Mouse (Mus musculus) hindlimb bud, embryonic 11.5 days (tissue): ENCODE data around the gene Kdelc1.

ENCODE experiments used
- DNase-seq: peaks from one replicate; pipeline ENCODE4 v3.0.0-alpha.2; 2012; ENCODE audit warnings: low read depth, low spot score; ENCODE audit errors: extremely low spot score

The Kdelc1 gene

DNA sequence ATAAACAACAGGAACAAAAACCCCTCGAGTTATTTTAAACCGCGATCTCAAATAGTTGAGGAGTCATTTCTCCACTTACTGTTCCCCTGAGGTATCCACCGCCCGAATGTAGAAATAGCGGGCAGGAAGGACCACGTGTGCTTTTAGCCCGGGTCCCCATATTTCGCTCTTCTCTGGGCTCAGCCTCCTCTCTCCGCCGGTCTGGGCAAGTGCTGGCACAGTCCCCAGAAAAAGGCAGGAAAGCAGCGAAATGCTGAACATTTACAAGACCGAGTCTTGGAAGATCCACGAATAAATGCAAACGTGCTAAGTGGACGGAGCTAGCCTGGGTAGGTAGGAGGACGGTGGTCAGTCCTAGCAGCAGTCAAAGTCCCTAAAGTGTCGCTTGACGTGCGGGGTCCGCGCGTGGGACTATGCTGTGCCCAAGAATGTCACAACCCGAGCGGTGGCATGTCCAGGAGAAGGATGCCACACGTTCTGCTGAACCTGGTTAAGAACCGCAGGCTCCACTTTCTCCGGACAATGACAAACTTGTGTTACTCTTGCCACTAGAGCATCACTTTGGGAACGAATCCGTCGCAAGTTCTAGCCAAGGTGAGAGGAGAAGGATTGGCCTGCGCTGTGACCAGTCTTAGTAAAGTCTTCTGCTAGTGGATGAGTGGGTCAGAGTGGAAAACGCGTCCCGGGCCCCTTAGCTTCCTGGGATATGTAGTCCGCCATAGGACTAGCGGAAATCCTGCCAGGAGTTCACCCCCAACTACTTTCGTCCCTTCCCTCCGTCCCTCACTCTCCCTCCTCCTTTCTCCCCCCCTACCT is at the start of gene Kdelc1, which contains the start of gene Bivm:
TSS of gene Kdelc1 (minus strand) at position 570 of the 816 bp plus-strand sequence.
TSS of gene Bivm (plus strand) at position 719 of the 816 bp plus-strand sequence.
- DNase-seq, result peak; percentile 89

GRCm38 (mm10) chr1:44167859-44168383 is 49.3 kb upstream of the Kdelc1 start:
- no peak for DNase-seq

GRCm38 (mm10) chr1:44162389-44162788 is 43.8 kb upstream of the Kdelc1 start:
- no peak for DNase-seq

DNA sequence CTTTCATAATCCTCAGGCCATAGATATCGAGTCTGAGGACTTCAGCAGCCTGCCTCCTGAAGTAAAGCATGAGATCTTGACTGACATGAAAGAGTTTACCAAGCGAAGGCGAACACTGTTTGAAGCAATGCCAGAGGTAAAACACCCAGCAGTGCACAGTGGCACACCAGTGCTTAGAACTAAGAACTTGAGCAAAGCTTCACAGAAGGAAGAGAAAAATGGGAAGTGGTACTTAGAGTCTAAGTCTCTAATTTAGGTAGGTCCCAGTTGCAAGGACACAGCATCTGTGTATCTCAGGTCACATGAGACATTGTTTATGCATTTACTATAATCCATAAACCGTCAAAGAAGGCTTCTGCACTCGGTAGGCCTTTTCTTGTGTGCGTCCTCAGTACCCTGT is 43.2 kb upstream of the Kdelc1 start:
- no peak for DNase-seq

- DNase-seq, result no peak
These were observed 39.7 kb upstream of the Kdelc1 start for GRCm38 (mm10) chr1:44158317-44158716.

GRCm38 (mm10) chr1:44155287-44155686 is 36.7 kb upstream of the Kdelc1 start:
- no peak for DNase-seq

- DNase-seq, result peak; percentile 37
These were observed 30.1 kb upstream of the Kdelc1 start for GRCm38 (mm10) chr1:44148706-44149105.

DNA sequence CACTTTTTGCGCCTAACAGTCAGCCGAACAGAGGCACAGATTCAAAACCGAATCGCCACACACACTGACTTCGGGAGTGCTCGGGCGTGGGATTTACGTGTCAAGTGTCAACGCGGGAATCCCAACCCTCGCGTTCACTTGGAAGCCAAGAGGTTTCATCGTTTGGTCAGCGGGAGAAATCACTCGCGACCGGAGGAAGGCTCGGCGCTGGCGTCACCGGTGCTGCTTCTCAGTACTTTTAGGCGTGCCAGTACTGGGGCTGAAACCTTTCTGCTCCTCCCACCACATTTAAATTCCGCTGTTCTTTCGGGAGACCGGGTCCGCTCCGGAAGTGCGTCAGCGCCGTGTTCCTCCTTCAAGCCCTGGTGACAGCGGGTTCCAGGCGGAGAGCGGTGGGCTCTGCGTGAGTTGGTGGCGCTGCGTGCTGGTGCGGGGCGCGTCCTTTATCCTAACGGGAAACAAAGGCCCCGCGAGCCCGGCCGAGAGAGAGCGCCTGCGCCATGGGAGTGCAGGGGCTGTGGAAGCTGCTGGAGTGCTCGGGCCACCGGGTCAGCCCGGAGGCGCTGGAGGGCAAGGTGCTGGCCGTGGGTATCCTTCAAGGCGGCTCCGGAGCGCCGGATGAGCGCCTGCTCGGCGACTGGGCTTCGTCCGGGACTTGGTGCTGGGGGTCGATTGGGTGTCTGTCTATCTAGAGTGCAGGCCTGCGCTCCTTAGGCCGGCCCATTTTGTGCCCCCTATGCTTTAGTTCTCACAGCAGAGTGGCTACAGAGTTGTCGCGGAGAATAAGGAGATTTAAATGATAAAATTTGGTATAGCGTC is 29.2 kb upstream of the Kdelc1 start, which contains the start of gene Ercc5:
TSS of gene Ercc5 (plus strand) at position 182 of the 819 bp plus-strand sequence.
- peak; percentile 68 for DNase-seq

DNA sequence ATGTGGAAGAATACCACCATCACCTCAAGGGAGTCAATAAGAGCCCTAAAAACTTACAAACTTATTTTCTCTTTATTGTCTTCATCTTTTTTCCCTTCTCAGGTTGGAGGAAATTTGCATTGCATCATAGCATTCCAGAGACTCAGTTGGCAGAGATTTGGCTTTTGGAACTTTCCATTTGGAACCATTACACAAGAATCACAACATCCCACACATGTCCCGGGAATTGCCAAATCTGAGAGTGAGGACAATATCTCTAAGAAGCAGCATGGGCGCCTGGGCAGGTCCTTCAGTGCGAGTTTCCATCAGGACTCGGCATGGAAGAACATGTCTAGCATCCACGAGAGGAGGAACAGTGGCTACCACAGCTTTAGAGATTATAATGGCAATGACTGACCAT is 24.1 kb upstream of the Kdelc1 start:
- DNase-seq, result no peak

DNA sequence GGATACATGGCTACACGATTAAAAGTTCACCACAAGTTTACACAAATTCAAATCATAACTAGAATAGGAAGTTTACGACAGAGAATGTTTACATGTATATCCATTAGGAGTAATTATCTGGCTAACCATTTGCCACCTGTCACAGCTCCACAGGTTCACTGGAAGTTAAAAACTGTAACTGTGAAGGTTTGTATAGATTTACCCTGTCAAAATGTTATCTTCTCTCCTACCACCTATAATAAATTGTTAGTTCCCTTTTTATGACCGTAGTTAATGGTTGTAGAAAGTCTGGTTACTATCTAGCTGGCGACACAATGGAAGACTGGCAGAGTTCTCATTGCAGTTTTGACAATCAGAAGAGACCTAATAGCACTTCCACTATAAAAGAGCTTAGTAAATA is 21.6 kb upstream of the Kdelc1 start:
- DNase-seq, result no peak

- no peak for DNase-seq
These were observed 11.4 kb upstream of the Kdelc1 start for GRCm38 (mm10) chr1:44129929-44130581.

- no peak for DNase-seq
These were observed 7.0 kb upstream of the Kdelc1 start for GRCm38 (mm10) chr1:44125590-44125989.

DNA sequence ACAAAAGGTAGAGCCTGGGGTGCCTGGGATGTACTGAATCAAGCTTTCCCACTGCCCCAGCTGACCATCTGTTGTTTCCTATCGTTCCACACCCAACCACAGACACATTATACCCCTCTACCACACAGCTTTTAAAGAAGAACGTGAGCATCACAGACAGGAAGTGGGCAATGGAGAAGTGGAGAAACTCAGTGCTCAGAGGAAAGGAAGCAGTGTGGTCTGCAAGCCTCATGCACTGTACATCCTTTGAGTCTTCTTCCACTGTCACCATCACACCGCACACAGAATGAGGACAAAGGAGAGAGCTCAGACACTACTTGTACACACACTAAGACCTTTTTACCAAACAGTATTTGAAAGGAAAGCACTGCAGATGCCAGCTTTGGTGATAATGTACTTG is 3.6 kb upstream of the Kdelc1 start:
- DNase-seq, result no peak

DNA sequence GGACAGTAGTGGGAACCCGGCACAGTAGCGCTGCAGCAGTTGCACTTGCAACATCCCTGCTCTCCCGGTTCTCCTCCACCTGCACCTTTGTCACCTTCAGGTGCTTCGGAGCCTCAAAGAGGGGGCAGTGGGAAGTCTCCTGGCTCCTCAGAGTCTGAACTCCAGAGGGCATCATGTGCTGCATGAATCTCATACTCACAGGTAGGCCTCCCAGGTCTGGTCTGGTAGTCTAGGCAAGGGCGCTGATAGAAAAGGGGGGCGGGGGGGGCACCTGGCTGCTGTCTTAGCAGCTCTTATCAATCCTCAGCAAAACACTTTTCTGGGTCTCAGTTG is 1.4 kb upstream of the Kdelc1 start:
- DNase-seq, result no peak

DNA sequence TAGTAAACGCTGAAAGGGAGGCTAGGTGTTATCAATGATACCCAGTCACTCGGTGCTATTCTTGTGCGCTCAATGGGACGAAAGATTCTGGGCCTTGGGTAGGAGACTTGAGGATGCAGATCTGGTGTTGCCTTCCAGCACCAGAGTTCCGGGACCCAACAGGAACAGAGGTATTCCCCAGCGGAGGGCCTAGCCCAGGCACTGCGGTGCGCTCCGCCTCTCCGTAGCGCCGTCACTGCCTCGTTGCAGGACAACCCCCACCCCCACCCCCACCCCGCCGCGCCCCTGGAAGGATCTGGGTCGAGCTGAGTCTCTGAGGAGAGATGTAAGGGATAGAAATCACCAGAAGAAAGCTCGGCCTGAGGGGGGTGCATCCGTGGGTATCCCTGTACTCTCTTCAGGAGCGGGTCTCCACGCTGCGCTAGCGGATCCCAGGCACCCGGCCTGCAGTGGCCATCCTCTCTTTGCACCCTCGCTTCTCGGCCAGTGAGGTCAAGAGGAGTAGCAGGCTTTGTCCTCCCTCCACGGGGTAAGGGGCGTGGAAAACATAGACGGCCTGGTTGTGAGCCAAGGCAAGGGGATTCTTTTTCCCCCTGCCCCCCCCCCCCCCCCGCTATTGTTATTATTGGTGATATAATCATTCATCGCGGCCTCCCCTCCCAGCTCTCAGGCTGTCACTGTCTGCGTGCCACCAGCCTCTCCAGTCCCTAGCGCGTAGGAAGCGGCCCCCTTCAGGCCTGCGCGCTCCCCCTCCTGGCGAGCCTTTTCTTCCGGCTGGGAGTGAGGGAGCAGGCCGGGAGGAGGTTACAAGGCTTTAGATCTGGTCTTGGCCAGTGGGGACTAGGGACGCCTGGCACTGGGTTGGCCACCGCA is 829 bp upstream of the Kdelc1 start:
- DNase-seq, result no peak

DNA sequence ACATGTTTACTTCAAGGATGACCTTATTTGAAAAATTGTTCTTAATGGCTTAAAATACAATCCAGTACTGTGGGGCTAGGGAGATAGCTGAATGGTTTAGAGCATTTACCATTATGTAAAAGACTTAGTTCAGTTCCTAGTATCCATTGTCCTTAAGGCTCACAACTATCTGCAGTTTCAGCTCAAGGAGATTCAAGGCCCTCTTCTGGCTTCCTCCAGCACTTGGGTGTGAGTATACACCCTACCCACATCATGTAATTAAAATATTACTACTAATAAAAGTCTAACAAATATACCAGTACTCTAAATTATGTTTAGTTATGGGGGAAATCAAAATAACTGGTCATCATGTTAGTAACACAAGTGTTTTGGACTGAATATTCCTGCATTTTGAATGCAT is 1.0 kb downstream of the Kdelc1 start:
- DNase-seq, result no peak

DNA sequence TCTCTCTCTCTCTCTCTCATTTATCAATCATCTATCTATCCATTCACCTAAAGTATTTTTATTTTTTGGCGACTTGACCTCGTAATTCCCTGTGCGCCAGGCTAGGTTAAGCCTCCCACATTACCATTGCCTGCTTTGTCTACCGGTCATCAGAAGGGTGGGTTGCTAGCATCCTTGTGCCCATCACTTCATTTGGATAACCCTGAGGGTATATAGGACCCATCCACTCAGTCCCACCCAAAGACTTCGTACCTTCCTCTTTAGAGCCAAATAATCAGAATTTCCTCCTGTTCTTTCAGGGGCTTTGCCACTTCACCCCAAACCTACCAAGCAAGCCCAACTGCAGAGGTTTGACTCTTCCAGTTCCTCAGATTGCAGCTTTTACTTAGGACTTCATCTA is 15.7 kb downstream of the Kdelc1 start:
- no peak for DNase-seq

DNA sequence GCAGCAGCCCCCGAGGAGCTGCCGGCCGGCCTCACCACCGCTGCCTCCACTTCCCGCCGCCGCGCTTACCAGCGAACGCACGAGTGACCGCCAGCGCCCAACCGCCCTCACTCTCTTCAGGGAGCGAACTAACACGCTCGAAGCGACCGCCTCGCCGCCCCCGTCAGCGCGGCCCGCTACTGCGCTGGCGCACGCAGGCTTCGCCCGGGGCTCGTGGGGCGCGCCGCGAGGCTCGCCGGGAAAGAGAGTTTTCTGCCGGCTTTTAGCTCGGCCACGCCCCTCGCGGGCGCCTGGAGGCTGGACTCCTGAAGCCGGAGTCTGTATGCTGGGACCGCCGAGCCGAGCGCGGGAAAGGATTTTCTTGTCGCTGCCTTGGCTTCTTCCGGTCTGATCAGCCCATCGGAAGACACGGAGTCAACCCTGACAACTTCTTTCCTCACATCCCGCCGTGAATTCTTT is 16.3 kb downstream of the Kdelc1 start, which contains the start of gene Tex30:
TSS of gene Tex30 (minus strand) at position 183 of the 459 bp plus-strand sequence.
- peak; percentile 86 for DNase-seq

DNA sequence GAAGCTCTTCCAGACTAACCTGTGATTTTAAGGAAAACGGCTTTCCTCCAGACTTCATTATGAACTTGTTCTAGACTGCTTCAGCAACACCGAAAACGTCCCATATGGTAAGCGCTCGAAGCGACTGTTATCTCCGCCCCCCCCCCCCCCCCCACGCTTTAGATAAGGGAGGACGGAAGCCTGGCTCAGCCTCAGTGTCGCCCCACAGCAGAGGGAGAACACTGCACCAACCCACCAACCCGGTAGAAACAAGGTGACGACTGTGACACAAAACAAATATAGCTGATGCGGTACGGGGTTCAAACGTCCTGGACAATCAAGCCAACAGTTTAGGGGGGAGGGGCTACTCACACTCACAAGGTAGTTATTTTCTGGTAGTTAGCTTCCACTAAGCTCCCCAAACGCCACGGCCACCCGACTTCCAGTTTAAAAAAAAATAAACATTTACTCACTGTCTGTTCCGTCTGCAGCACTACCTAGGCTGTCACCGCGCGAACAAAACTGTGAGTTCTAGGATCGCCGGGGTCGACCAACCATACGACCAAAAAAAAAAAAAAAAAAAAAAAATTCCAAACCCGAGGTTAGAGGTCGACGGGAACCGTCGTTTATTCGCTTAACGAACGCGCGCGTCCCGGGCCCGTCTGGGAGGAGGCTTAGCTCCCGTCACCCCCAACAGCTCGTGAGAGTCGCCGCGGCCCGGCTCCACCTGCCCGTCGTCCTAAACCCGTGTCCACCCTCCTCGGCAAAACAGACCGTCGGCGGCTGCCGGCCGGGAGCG is 17.0 kb downstream of the Kdelc1 start:
- DNase-seq, result no peak
